Mouse (Mus musculus) megakaryocyte-erythroid progenitor cell, adult 5 weeks (primary cell): Measurements from ENCODE around the gene Olfr178. TPM values are rescaled to one million over a fixed set of nuclear protein-coding genes. Genes with fewer than 3 reads are reported as not detected.

ENCODE experiments used
- polyA plus RNA-seq: library from polyadenylated mRNA; stranded (reverse); fragments of >175 nt; gene quantifications from 2 replicates; pipeline ENCODE4 v1.2.3, GENCODE M21; 2012

The Olfr178 gene
- polyA plus RNA-seq = not detected in 2 replicates

GRCm38 (mm10) chr16:58891963-58892362, at the start of gene Olfr178:
Olfr178 (minus strand) TSS chr16:58892063.

GRCm38 (mm10) chr16:58929292-58929691, 37.4 kb upstream of the Olfr178 start, which contains the start of gene Olfr180:
Olfr180 (minus strand) TSS chr16:58929392.

GRCm38 (mm10) chr16:58928655-58929054, 36.8 kb upstream of the Olfr178 start, which contains the start of gene Olfr181:
Olfr181 (minus strand) TSS chr16:58928755.

GRCm38 (mm10) chr16:58874668-58875067, 17.2 kb downstream of the Olfr178 start, which contains the start of gene Olfr177:
Olfr177 (minus strand) TSS chr16:58874768.

Other genes with a start within 250 kb of the Olfr178 start
- gene Cpox, start 221.8 kb downstream of the Olfr178 start, polyA plus RNA-seq = 22.4 and 29.8 TPM in 2 replicates
- not detected in 2 replicates for gene Gpr15, start 173.0 kb downstream of the Olfr178 start, polyA plus RNA-seq
- gene Cldnd1, start 164.2 kb downstream of the Olfr178 start, polyA plus RNA-seq = 3.1 and 3.6 TPM in 2 replicates
- gene Olfr172, start 128.9 kb downstream of the Olfr178 start, polyA plus RNA-seq = not detected in 2 replicates
- 0.07 TPM in 1 of 2 replicates, not detected in the other for gene Olfr173, start 91.8 kb downstream of the Olfr178 start, polyA plus RNA-seq
- not detected in 2 replicates for gene Olfr175-ps1, start 65.3 kb downstream of the Olfr178 start, polyA plus RNA-seq
- gene Olfr177, start 17.3 kb downstream of the Olfr178 start, polyA plus RNA-seq = not detected in 2 replicates
- not detected in 2 replicates for gene Olfr181, start 36.7 kb upstream of the Olfr178 start, polyA plus RNA-seq
- not detected in 2 replicates for gene Olfr180, start 37.3 kb upstream of the Olfr178 start, polyA plus RNA-seq
- 0.06 TPM in 1 of 2 replicates, not detected in the other for gene Olfr183, start 103.3 kb upstream of the Olfr178 start, polyA plus RNA-seq
- not detected in 2 replicates for gene Olfr186, start 138.2 kb upstream of the Olfr178 start, polyA plus RNA-seq
- not detected in 2 replicates for gene Olfr187, start 147.7 kb upstream of the Olfr178 start, polyA plus RNA-seq
- gene Olfr190, start 185.9 kb upstream of the Olfr178 start, polyA plus RNA-seq = not detected in 2 replicates
- gene Olfr191, start 197.8 kb upstream of the Olfr178 start, polyA plus RNA-seq = not detected in 2 replicates
- gene Olfr193, start 219.8 kb upstream of the Olfr178 start, polyA plus RNA-seq = not detected in 2 replicates
- gene Olfr194, start 229.0 kb upstream of the Olfr178 start, polyA plus RNA-seq = not detected in 2 replicates